Comparison of ENCODE assay signal across 8 mouse cellular contexts in the genomic region with DNA sequence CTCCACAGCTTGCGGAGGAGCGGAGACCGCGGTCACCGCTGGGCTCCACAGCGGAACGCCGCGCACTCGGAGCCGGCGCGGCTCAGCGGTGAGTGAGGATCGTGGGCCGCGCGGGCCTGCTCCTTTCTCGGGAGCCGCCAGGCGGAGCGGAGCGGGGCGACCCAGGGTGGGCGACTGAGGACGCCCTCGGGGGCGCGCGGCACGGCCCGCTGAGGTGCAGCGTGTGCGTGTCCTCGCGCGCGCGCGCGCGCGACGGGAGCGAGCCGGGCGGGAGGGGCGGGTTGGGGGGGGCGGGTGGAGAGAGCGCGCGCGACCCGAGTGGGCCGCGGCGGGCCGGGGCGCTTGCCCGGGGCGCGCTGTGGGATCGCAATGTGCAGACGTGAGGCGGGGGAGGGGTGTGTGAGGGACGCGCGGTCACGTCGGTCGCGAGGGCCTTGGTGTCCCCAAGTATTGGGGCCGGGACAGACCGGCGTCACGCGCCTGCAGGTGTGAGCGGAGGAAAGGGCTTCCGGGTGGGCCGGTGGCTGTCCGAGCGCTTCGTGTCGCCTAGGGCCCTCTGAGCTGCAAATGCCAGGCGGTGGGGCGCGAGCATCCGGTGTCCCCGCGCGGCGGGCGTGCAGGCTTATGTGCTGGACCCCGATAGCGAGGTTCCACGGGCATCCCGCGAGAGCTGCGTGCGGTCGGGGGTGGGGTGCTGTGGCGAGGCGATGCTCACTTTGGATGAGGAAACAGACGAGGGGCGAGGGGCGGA. TPM values are rescaled to one million over a fixed set of nuclear protein-coding genes. Genes with fewer than 3 reads are reported as not detected.
DNase-seq lines count a peak whose midpoint lies in the region; ATAC-seq and TF ChIP-seq lines count a peak whose summit lies in the region.

No protein-coding gene starts in this region.

- H3K27me3 ChIP-seq in ES-Bruce4 (ENCODE audit: control insufficient read depth, insufficient read depth, low read length, poor library complexity, severe bottlenecking) = no peaks in the 10 kb centered on the region
- no peaks in the 10 kb centered on the region for H3K27me3 ChIP-seq in forebrain, embryonic 13.5 days
- H3K27me3 ChIP-seq in heart, postnatal 0 days (ENCODE audit: control insufficient read depth, insufficient read depth, low read length) = no peaks in the 10 kb centered on the region
- H3K27me3 ChIP-seq in lung, embryonic 14.5 days (ENCODE audit: insufficient read depth, low read length) = no peaks in the 10 kb centered on the region
- no peaks in the 10 kb centered on the region for H3K27me3 ChIP-seq in thymus, adult 2 months (ENCODE audit: control insufficient read depth, insufficient read depth, low read length)

- no peak for TF ChIP-seq CTCF in ES-Bruce4 (IDR thresholded peaks at IDR 0.05; ENCODE audit: low read depth, low read length)
- TF ChIP-seq CTCF in heart, postnatal 0 days (IDR thresholded peaks at IDR 0.05; ENCODE audit: low read depth) = no peak
- TF ChIP-seq CTCF in lung, embryonic 14.5 days (IDR thresholded peaks at IDR 0.05; ENCODE audit: low read depth) = no peak
- TF ChIP-seq CTCF in olfactory bulb, adult 2 months (IDR thresholded peaks at IDR 0.05; ENCODE audit: insufficient read depth, low read depth, low read length) = no peak
- no peak; the same call in 1 of the 2 replicates for TF ChIP-seq CTCF in thymus, adult 2 months (IDR thresholded peaks at IDR 0.05; ENCODE audit: borderline replicate concordance, control insufficient read depth, extremely low read depth, insufficient read depth, low read length, poor library complexity)

- H3K4me3 ChIP-seq in ES-Bruce4 (ENCODE audit: low read depth, low read length) = peak overlapping the region; percentile 87
- peak overlapping the region; percentile 94 for H3K4me3 ChIP-seq in forebrain, embryonic 13.5 days
- H3K4me3 ChIP-seq in heart, postnatal 0 days (ENCODE audit: low read depth, low read length) = peak overlapping the region; percentile 91
- peak overlapping the region; percentile 98 for H3K4me3 ChIP-seq in lung, embryonic 14.5 days (ENCODE audit: low read depth, low read length)
- peak overlapping the region; percentile 86 for H3K4me3 ChIP-seq in olfactory bulb, adult 2 months (ENCODE audit: insufficient read depth, low read depth, low read length)
- H3K4me3 ChIP-seq in thymus, adult 2 months (ENCODE audit: control insufficient read depth, insufficient read depth, low read length) = peak overlapping the region; percentile 91

- TF ChIP-seq POLR2A in ES-Bruce4 (IDR thresholded peaks at IDR 0.05; ENCODE audit: insufficient read depth, low read length) = no peak
- 0 out of 2 replicates have a peak, but pooled peaks have one; percentile 29 for TF ChIP-seq POLR2A in olfactory bulb, adult 2 months (IDR thresholded peaks at IDR 0.05; ENCODE audit: insufficient read depth, low read depth, low read length)
- no peak for TF ChIP-seq POLR2A in thymus, adult 2 months (IDR thresholded peaks at IDR 0.05; ENCODE audit: control insufficient read depth, extremely low read depth, insufficient read depth, low read length, poor library complexity)

- H3K9me3 ChIP-seq in ES-Bruce4 (replicated peaks; ENCODE audit: control insufficient read depth, insufficient read depth, low read length, poor library complexity, severe bottlenecking) = no peaks in the 10 kb centered on the region
- no peaks in the 10 kb centered on the region for H3K9me3 ChIP-seq in forebrain, embryonic 13.5 days (replicated peaks)
- H3K9me3 ChIP-seq in heart, postnatal 0 days (replicated peaks; ENCODE audit: control insufficient read depth, low read length) = no peaks in the 10 kb centered on the region
- no peaks in the 10 kb centered on the region for H3K9me3 ChIP-seq in lung, embryonic 14.5 days (ENCODE audit: low read depth, low read length)

- H3K4me1 ChIP-seq in ES-Bruce4 (ENCODE audit: control insufficient read depth, insufficient read depth, low read length) = no peaks in the 10 kb centered on the region
- peaks cover 31% of the 10 kb centered on the region for H3K4me1 ChIP-seq in forebrain, embryonic 13.5 days
- H3K4me1 ChIP-seq in heart, postnatal 0 days (ENCODE audit: control insufficient read depth, insufficient read depth) = peaks cover 16% of the 10 kb centered on the region; the same call in 1 of the 2 replicates
- 0 out of 2 replicates have a peak, but pooled peaks cover 16% of the 10 kb centered on the region for H3K4me1 ChIP-seq in lung, embryonic 14.5 days (ENCODE audit: insufficient read depth)
- peaks cover 3% of the 10 kb centered on the region; the same call in 1 of the 2 replicates for H3K4me1 ChIP-seq in olfactory bulb, adult 2 months (ENCODE audit: control insufficient read depth, insufficient read depth, low read length)
- H3K4me1 ChIP-seq in thymus, adult 2 months (replicated peaks; ENCODE audit: control insufficient read depth, insufficient read depth, low read length) = peaks cover 5% of the 10 kb centered on the region; the same call in 1 of the 2 replicates

- no peak overlapping the region for H3K27ac ChIP-seq in ES-Bruce4 (ENCODE audit: insufficient read depth, low read length)
- peak overlapping the region; percentile 87 for H3K27ac ChIP-seq in forebrain, embryonic 13.5 days
- peak overlapping the region; percentile 95 for H3K27ac ChIP-seq in heart, postnatal 0 days (ENCODE audit: low read depth)
- peak overlapping the region; percentile 79 for H3K27ac ChIP-seq in lung, embryonic 14.5 days (ENCODE audit: low read depth)
- peak overlapping the region; percentile 83 for H3K27ac ChIP-seq in olfactory bulb, adult 2 months (ENCODE audit: insufficient read depth, low read depth, low read length)
- H3K27ac ChIP-seq in thymus, adult 2 months (ENCODE audit: control insufficient read depth, insufficient read depth, low read length) = peak overlapping the region; percentile 80

- under 1% methylated on average over 104 of the region's 106 CpGs for WGBS in forebrain, embryonic 13.5 days
- under 1% methylated on average over 90 of the region's 106 CpGs for WGBS in heart, postnatal 0 days
- under 1% methylated on average over 103 of the region's 106 CpGs for whole genome bisulfite sequencing in lung, embryonic 14.5 days
- WGBS in olfactory bulb, adult 2 months = under 1% methylated on average over 102 of the region's 106 CpGs
- 1% methylated on average over 92 of the region's 106 CpGs for WGBS in thymus, adult 2 months

- DNase-seq in heart, postnatal 0 days (ENCODE audit: low spot score) = peak; percentile 48
- DNase-seq in kidney, postnatal 4 days = peak; percentile 66 to 81
- DNase-seq in lung, embryonic 14.5 days = peak; percentile 67
- peak; percentile 69 for DNase-seq in thymus, adult 2 months

- TF ChIP-seq EP300 in ES-Bruce4 (IDR thresholded peaks at IDR 0.05; ENCODE audit: insufficient read depth, low read depth, low read length) = no peak
- no peak for TF ChIP-seq EP300 in heart, postnatal 0 days (IDR thresholded peaks at IDR 0.05; ENCODE audit: low read depth)

- H3K4me2 ChIP-seq in forebrain, embryonic 13.5 days = peak overlapping the region; percentile 93
- H3K4me2 ChIP-seq in heart, postnatal 0 days (ENCODE audit: low read depth, low read length) = peak overlapping the region; percentile 74
- peak overlapping the region; percentile 92 for H3K4me2 ChIP-seq in lung, embryonic 14.5 days

- peak; percentile 31; the same call in 1 of the 2 replicates for ATAC-seq in cerebellum, adult (ENCODE audit: insufficient number of reproducible peaks, low FRiP score, low TSS enrichment)
- peak; percentile 46 for ATAC-seq in forebrain, embryonic 13.5 days
- ATAC-seq in heart, postnatal 0 days (ENCODE audit: insufficient read depth, low read depth) = peak; percentile 21
- peak; percentile 38 for ATAC-seq in lung, embryonic 14.5 days (ENCODE audit: insufficient read depth)

- peak overlapping the region; percentile 78 for H3K9ac ChIP-seq in ES-Bruce4 (ENCODE audit: low read depth, poor library complexity, severe bottlenecking)
- H3K9ac ChIP-seq in forebrain, embryonic 13.5 days = peak overlapping the region; percentile 83
- H3K9ac ChIP-seq in heart, postnatal 0 days (replicated peaks; ENCODE audit: low read depth, low read length) = peak overlapping the region; percentile 92
- peak overlapping the region; percentile 85 for H3K9ac ChIP-seq in lung, embryonic 14.5 days

- H3K36me3 ChIP-seq in ES-Bruce4 (ENCODE audit: control insufficient read depth, insufficient read depth, low read length, poor library complexity, severe bottlenecking) = no peaks in the 10 kb centered on the region
- no peaks in the 10 kb centered on the region for H3K36me3 ChIP-seq in forebrain, embryonic 13.5 days (ENCODE audit: poor library complexity, severe bottlenecking)
- no peaks in the 10 kb centered on the region for H3K36me3 ChIP-seq in heart, postnatal 0 days (replicated peaks; ENCODE audit: control insufficient read depth, insufficient read depth, low read length)
- no peaks in the 10 kb centered on the region for H3K36me3 ChIP-seq in lung, embryonic 14.5 days (ENCODE audit: insufficient read depth)
- H3K36me3 ChIP-seq in thymus, adult 2 months (ENCODE audit: control insufficient read depth, insufficient read depth, low read length) = no peaks in the 10 kb centered on the region

RNA-seq across cellular contexts. Expression of a gene that starts 0.5 kb away (rescaled TPM):
- 34.8 and 40.0 TPM in 2 replicates for polyA plus RNA-seq in ES-Bruce4 (2011; ENCODE audit: insufficient read depth, insufficient read length, low read depth, missing spikeins)
- polyA plus RNA-seq in forebrain, embryonic 13.5 days (2015; fragmentation: Nextera tagmentation; extraction: Ambion mirVana) = 37.2 and 41.0 TPM in 2 replicates
- total RNA-seq in heart, postnatal 0 days (2014; rRNA removed; ENCODE audit: low replicate concordance) = 26.4 and 33.5 TPM in 2 replicates
- 15.2 and 16.1 TPM in 2 replicates for polyA plus RNA-seq in heart, postnatal 0 days (2015; fragmentation: Nextera tagmentation; extraction: Ambion mirVana)
- polyA plus RNA-seq in lung, embryonic 14.5 days (2014; fragmentation: Nextera tagmentation; extraction: Ambion mirVana) = 17.5 and 18.3 TPM in 2 replicates
- 47.5 and 1,135 TPM in 2 replicates for polyA plus RNA-seq in olfactory bulb, adult 2 months (2012; ENCODE audit: insufficient read depth, insufficient read length, low replicate concordance, missing spikeins)
- 56.1 and 57.9 TPM in 2 replicates for polyA plus RNA-seq in thymus, adult 2 months (2012; rRNA removed)

RNA-seq across cellular contexts. Expression of a gene that starts 39.9 kb away (rescaled TPM):
- 2.4 and 2.7 TPM in 2 replicates for polyA plus RNA-seq in ES-Bruce4 (2011; ENCODE audit: insufficient read depth, insufficient read length, low read depth, missing spikeins)
- polyA plus RNA-seq in forebrain, embryonic 13.5 days (2015; fragmentation: Nextera tagmentation; extraction: Ambion mirVana) = 0.09 TPM in 1 of 2 replicates, not detected in the other
- total RNA-seq in heart, postnatal 0 days (2014; rRNA removed; ENCODE audit: low replicate concordance) = 0.27 and 0.95 TPM in 2 replicates
- polyA plus RNA-seq in heart, postnatal 0 days (2015; fragmentation: Nextera tagmentation; extraction: Ambion mirVana) = 0.12 and 0.14 TPM in 2 replicates
- 0.46 and 0.76 TPM in 2 replicates for polyA plus RNA-seq in lung, embryonic 14.5 days (2014; fragmentation: Nextera tagmentation; extraction: Ambion mirVana)
- polyA plus RNA-seq in olfactory bulb, adult 2 months (2012; ENCODE audit: insufficient read depth, insufficient read length, low replicate concordance, missing spikeins) = not detected in 2 replicates
- 3.5 and 5.4 TPM in 2 replicates for polyA plus RNA-seq in thymus, adult 2 months (2012; rRNA removed)
